Mouse (Mus musculus) lung, embryonic 14.5 days (tissue): ENCODE data around the gene Rora. TPM values are rescaled to one million over a fixed set of nuclear protein-coding genes. Genes with fewer than 3 reads are reported as not detected.

Source experiments
- ATAC-seq: fragments of 200-750 bp; cut with Nextera tagmentation; 2 replicates; pipeline ENCODE4 v1.8.0; 2017; ENCODE audit warnings: mild to moderate bottlenecking, moderate TSS enrichment, moderate library complexity; ENCODE audit not compliant: insufficient read depth
- DNase-seq: peaks from one replicate; pipeline ENCODE4 v3.0.0-alpha.2; 2015
- H3K27ac ChIP-seq: fragments of 300-500 bp; sonication (generic); 2 replicates; pipeline ENCODE4 v1.5.1; 2014; ENCODE audit warnings: low read depth, mild to moderate bottlenecking, moderate library complexity
- H3K27me3 ChIP-seq: fragments of 300-500 bp; sonication (generic); 2 replicates; pipeline ENCODE4 v1.6.1; 2014; ENCODE audit warnings: low read length, control low read depth; ENCODE audit not compliant: insufficient read depth
- H3K36me3 ChIP-seq: fragments of 300-500 bp; sonication (generic); 2 replicates; pipeline ENCODE4 v1.6.1; 2014; ENCODE audit warnings: control low read depth; ENCODE audit not compliant: insufficient read depth
- H3K4me1 ChIP-seq: fragments of 300-500 bp; sonication (generic); 2 replicates; pipeline ENCODE4 v1.6.1; 2014; ENCODE audit warnings: antibody characterized with exemption, control low read depth; ENCODE audit not compliant: insufficient read depth
- H3K4me2 ChIP-seq: fragments of 300-500 bp; sonication (generic); 2 replicates; pipeline ENCODE4 v1.6.1; 2014; ENCODE audit warnings: mild to moderate bottlenecking
- H3K4me3 ChIP-seq: fragments of 300-500 bp; sonication (generic); 2 replicates; pipeline ENCODE4 v1.5.1; 2014; ENCODE audit warnings: low read depth, low read length
- H3K9ac ChIP-seq: fragments of 300-500 bp; sonication (generic); 2 replicates; pipeline ENCODE4 v1.6.1; 2014
- H3K9me3 ChIP-seq: fragments of 300-500 bp; sonication (generic); 2 replicates; pipeline ENCODE4 v1.6.1; 2016; ENCODE audit warnings: low read depth, low read length, control low read depth
- CTCF ChIP-seq: IDR thresholded peaks from 2 replicates; pipeline ENCODE4 v1.5.1; 2016; ENCODE audit warnings: antibody characterized with exemption, low read depth
- WGBS: fragments of 180-500 bp; shearing (Covaris S2); extraction: QIAGEN DNeasy Blood & Tissue Kit; methylation state at CpG from one replicate; pipeline ENCODE4 v1.1.7; 2014; 5-methylcytosine and 5-hydroxymethylcytosine counted together
- polyA plus RNA-seq: library from polyadenylated mRNA; unstranded; fragments of >200 nt; fragmentation: Nextera tagmentation; extraction: Ambion mirVana; gene quantifications from 2 replicates; pipeline ENCODE4 v1.2.1, GENCODE M21; 2014

Rora gene
- polyA plus RNA-seq, 1 experiment from 2014 or later, result 5.9 TPM

DNA sequence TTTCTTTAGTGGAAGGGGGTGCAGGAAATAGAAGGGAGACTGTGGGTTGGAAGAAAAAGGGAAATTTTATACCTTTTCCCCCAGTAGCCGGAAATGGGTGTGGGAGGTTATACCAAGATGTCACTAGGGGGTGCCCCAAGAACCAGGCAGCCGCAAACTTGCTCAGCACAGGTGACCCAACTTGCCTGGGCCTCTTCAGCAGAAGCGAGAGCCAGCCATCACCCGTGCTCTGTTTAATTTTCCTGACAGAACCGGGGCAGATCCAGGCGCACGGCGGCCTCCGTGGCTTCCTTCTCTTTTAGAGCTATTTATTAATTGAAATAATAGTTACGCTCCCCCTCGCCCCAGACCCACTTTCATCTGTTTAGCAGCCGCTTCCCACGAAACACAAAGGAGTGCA, 313.0 kb downstream of the Rora start:
- no peaks in the 10 kb centered on the region for H3K36me3 ChIP-seq
- H3K4me1 ChIP-seq, result no peaks in the 10 kb centered on the region
- H3K27ac ChIP-seq, result no peak overlapping the region
- no peak overlapping the region for H3K4me3 ChIP-seq
- DNase-seq (peak; percentile 39), ATAC-seq (no peak)
- H3K9me3 ChIP-seq, result no peaks in the 10 kb centered on the region
- peak; percentile 48 for TF ChIP-seq CTCF
- H3K4me2 ChIP-seq, result no peak overlapping the region
- H3K9ac ChIP-seq, result no peak overlapping the region
- WGBS, result 33% methylated on average over 13 of the region's 13 CpGs
- H3K27me3 ChIP-seq, result no peaks in the 10 kb centered on the region

DNA sequence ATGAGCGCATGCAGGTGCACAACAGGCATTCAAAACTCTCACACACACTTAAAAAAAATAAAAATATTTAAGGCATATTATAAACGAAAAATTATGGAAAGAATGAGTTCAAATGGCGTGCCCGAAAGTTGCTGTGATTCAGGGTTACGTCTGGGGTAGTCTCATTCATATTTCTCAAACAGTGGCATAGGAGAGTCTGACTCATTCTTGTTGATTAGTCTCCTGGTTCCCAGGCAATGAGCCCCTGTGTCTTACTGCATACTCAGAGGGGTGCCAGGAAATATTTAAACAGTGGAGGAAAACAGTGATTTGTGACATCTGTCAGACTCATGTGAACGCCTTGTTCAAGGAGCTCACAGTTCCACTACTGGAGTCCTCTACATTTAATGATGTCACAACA, 316.5 kb downstream of the Rora start:
- no peak for TF ChIP-seq CTCF
- Histone ChIP-seq H3K27me3 (no peaks in the 10 kb centered on the region), H3K4me3 (no peak overlapping the region), H3K27ac (no peak overlapping the region), H3K9ac (no peak overlapping the region), H3K4me1 (no peaks in the 10 kb centered on the region), H3K9me3 (no peaks in the 10 kb centered on the region), H3K36me3 (no peaks in the 10 kb centered on the region), H3K4me2 (no peak overlapping the region)
- DNase-seq (no peak), ATAC-seq (no peak)
- WGBS, result 80% methylated on average over 6 of the region's 6 CpGs

DNA sequence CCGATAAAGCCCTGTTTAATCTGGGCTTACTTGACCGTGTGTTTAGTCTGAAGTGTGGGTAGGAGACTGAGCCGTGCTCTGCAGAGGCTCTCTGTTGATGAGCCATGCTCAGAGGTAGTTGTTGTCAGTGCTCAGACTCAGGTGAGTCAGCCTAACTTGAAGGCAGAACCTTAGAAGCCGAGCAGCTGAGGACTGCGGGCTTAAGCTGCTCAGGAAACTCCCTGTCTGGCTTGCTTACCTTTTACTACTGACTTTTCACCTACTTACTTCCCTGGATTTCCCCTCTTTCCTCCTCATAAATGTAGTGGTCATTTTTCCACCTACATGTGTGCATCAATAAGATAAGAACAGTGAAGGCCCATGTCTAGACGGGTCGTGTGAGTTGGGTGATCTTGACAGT, 318.7 kb downstream of the Rora start:
- no peak for ATAC-seq
- WGBS, result 64% methylated on average over 7 of the region's 7 CpGs
- Histone ChIP-seq H3K27me3 (no peaks in the 10 kb centered on the region), H3K9ac (no peak overlapping the region), H3K27ac (no peak overlapping the region), H3K36me3 (no peaks in the 10 kb centered on the region), H3K4me3 (no peak overlapping the region), H3K4me1 (no peaks in the 10 kb centered on the region), H3K9me3 (no peaks in the 10 kb centered on the region), H3K4me2 (no peak overlapping the region)
- DNase-seq, result no peak
- TF ChIP-seq CTCF, result no peak

DNA sequence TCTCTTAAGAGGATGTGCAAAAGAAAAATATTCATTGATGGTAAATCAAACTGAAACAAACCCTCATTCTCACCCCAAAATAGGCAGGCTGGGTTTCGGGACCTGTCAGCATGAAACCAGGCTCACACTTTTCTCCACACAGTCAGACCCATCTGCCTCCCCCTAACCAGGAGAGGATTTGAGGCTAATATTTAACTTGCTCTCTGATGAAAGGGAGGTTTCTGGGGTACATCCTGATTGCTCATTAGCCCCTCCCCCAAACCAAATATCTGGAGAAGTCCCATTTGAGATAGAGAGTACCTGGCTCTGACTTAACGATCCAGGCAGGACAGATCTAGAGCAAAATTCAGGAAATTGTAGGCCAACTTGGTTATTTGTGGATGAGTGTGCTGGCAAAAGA, 320.9 kb downstream of the Rora start:
- Histone ChIP-seq H3K27ac (no peak overlapping the region), H3K4me1 (no peaks in the 10 kb centered on the region), H3K4me2 (no peak overlapping the region), H3K36me3 (no peaks in the 10 kb centered on the region), H3K4me3 (no peak overlapping the region), H3K9me3 (no peaks in the 10 kb centered on the region), H3K27me3 (no peaks in the 10 kb centered on the region), H3K9ac (no peak overlapping the region)
- no peak for DNase-seq
- no peak for TF ChIP-seq CTCF
- no peak for ATAC-seq
- WGBS, result 68% methylated on average over 2 of the region's 2 CpGs

DNA sequence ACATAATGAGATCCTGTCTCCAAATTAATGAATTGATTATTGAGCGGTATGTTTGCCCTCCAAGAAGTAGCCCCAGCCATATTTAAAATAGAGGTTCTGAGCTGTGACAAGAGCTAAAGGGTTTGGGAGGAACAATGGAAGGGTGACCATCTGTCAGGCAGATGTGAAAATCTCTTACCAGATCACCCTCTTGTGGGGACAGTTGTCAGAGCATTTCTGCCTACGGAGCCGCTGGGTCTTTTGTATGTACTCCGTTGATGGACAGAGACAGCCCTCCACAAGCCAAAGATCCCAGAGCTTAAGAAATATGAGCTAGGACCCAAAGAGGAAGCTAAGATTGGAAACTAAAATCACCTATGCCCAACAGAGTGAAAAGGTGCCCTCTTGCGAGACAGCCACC, 322.6 kb downstream of the Rora start:
- Histone ChIP-seq H3K4me3 (no peak overlapping the region), H3K4me1 (no peaks in the 10 kb centered on the region), H3K36me3 (no peaks in the 10 kb centered on the region), H3K4me2 (no peak overlapping the region), H3K9ac (no peak overlapping the region), H3K27me3 (no peaks in the 10 kb centered on the region), H3K9me3 (no peaks in the 10 kb centered on the region), H3K27ac (no peak overlapping the region)
- ATAC-seq (no peak), DNase-seq (no peak)
- 75% methylated on average over 5 of the region's 5 CpGs for WGBS
- 0 out of 2 replicates have a peak, but pooled peaks have one; percentile 5 for TF ChIP-seq CTCF

DNA sequence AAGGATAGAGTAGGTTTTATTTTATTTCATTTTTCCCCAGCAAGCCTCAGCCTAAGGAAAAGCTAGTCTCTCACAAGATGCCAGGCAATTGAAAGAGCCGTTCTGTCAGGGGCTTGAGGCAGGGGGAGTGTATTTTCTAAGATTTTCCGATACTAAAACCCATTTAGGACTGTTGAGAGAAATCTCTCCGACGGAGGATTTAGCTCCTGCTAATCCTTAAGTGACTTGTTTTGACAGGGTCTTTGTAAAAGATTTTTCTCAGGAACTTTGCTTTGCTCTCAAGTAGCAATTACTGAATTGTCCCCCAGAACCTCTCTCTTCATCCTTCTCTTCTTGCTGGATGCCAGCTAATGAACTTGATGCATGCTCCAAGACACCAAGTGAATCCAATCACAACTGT, 323.3 kb downstream of the Rora start:
- Histone ChIP-seq H3K36me3 (no peaks in the 10 kb centered on the region), H3K4me3 (no peak overlapping the region), H3K9ac (no peak overlapping the region), H3K4me1 (no peaks in the 10 kb centered on the region), H3K27ac (no peak overlapping the region), H3K27me3 (no peaks in the 10 kb centered on the region), H3K4me2 (no peak overlapping the region), H3K9me3 (no peaks in the 10 kb centered on the region)
- WGBS, result 41% methylated on average over 4 of the region's 4 CpGs
- TF ChIP-seq CTCF, result no peak
- DNase-seq (no peak), ATAC-seq (no peak)

DNA sequence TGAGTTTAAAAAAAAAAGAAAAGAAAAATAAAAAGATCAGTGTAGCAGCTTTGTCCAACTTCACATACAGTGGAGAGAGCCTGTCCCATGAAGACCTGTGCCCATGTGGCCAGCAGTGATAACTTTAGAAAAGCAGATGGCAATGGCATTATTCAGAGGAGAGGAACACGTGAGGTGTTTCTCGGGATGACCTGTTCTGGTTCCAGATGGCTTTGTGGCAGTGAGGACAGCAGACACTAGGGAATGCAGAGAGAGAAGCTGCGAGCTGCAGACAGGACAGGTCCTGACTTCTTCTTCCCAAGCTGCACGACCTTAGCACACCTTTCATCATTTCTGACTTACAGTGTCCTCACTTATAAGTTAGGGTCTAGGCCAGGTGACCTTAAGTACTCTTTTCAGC, 325.1 kb downstream of the Rora start:
- no peaks in the 10 kb centered on the region for H3K27me3 ChIP-seq
- no peak overlapping the region for H3K9ac ChIP-seq
- no peak for ATAC-seq
- no peaks in the 10 kb centered on the region for H3K36me3 ChIP-seq
- H3K27ac ChIP-seq, result no peak overlapping the region
- 76% methylated on average over 4 of the region's 4 CpGs for WGBS
- H3K4me2 ChIP-seq, result no peak overlapping the region
- no peaks in the 10 kb centered on the region for H3K4me1 ChIP-seq
- DNase-seq, result no peak
- no peaks in the 10 kb centered on the region for H3K9me3 ChIP-seq
- H3K4me3 ChIP-seq, result no peak overlapping the region
- no peak for TF ChIP-seq CTCF

DNA sequence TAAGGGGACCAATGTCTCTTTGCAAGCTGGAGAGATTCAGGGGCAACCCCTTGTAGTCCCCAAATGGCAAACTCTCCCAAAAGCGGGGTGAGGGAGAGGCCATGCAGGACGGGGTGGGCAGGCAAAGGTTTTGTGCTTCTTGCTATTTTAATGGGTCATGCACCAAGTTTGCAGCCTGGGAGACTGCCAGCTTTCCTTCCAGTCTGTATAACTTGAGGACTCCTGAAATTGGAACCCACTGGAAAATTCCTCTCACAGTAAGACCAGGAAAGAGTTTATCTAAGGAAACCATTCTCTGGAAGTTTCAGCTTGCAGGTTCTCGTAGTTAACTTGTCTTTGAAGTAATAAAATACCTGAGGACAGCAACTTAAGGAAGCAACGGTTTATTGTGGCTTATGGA, 326.5 kb downstream of the Rora start:
- ATAC-seq, result no peak
- DNase-seq, result no peak
- H3K36me3 ChIP-seq, result no peaks in the 10 kb centered on the region
- H3K4me3 ChIP-seq, result no peak overlapping the region
- no peaks in the 10 kb centered on the region for H3K27me3 ChIP-seq
- H3K27ac ChIP-seq, result no peak overlapping the region
- no peaks in the 10 kb centered on the region for H3K4me1 ChIP-seq
- WGBS, result 69% methylated on average over 4 of the region's 4 CpGs
- H3K9ac ChIP-seq, result no peak overlapping the region
- TF ChIP-seq CTCF, result no peak
- no peaks in the 10 kb centered on the region for H3K9me3 ChIP-seq
- H3K4me2 ChIP-seq, result no peak overlapping the region
